Mouse (Mus musculus): ENCODE measurements around the gene Eef1akmt4.
"Not testable (repeated sequence)": the region's sequence is repeated elsewhere in the genome, so short reads cannot be mapped to it uniquely, and the experiment has no call there.

Gene Eef1akmt4

DNA sequence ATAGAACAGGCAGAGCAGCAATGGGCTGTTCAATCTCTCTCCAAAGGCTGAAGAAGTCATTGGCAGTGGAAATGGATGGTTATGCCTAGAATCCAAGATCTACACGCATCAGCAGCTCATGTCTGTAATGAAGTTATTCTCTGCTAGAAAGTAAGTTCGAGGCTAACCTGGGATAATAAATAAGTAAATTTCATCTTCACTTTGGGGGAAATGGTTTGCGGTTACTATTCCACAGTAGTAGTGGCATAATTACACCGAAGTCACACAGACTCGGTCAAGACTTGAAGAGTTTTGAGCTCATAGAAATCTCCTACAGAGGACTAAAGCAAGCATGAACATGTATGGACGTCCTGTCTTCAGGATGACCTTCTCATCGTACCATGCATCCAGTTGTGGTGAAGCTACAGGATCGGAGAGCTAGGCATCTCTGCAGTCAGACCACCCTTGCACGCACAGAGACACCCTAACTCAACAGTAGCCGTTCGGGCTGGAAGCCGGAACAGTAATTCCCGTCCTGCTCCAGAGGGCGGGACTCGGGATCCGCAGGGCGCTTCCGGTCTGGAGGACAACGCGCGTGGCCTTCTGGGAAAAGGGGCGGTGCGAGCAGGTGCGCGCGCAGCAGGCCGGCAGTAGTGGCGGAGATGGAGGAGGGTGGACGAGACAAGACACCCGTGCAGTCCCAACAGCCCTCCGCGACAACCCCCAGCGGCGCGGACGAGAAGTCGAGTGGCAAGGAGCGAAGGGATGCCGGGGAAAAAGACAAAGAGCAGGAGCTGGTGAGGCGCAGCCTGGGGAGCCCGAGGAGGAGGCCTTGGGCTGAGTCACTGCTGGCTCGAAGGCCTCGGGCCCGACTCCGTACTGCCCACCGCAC, 39.9 kb downstream of the Eef1akmt4 start, which contains the start of gene Psmd2:
TSS of gene Psmd2 (plus strand) at position 577 of the 871 bp plus-strand sequence.
- Histone ChIP-seq H3K36me3 (ENCODE audit: control insufficient read depth, insufficient read depth, low read length, poor library complexity, severe bottlenecking) (peaks cover 2% of the 10 kb centered on the region; the same call in 1 of the 2 replicates), H3K27me3 (ENCODE audit: control insufficient read depth, insufficient read depth, low read length, poor library complexity, severe bottlenecking) (no peaks in the 10 kb centered on the region)
- DNase-seq (ENCODE audit: low read depth, low spot score): peak; percentile 90

GRCm38 (mm10) chr16:20651947-20652310, 40.5 kb downstream of the Eef1akmt4 start:
- Histone ChIP-seq H3K36me3 (ENCODE audit: control insufficient read depth, insufficient read depth, low read length, poor library complexity, severe bottlenecking) (peaks cover 4% of the 10 kb centered on the region; the same call in 1 of the 2 replicates), H3K27me3 (ENCODE audit: control insufficient read depth, insufficient read depth, low read length, poor library complexity, severe bottlenecking) (no peaks in the 10 kb centered on the region)
- no peak for DNase-seq (ENCODE audit: low read depth, low spot score)

- no peak for DNase-seq (ENCODE audit: low read depth, low spot score)
- Histone ChIP-seq H3K36me3 (ENCODE audit: control insufficient read depth, insufficient read depth, low read length, poor library complexity, severe bottlenecking) (peaks cover 8% of the 10 kb centered on the region; the same call in 1 of the 2 replicates), H3K27me3 (ENCODE audit: control insufficient read depth, insufficient read depth, low read length, poor library complexity, severe bottlenecking) (no peaks in the 10 kb centered on the region)
Measured at GRCm38 (mm10) chr16:20653315-20653714, 41.9 kb downstream of the Eef1akmt4 start.

- Histone ChIP-seq H3K27me3 (ENCODE audit: control insufficient read depth, insufficient read depth, low read length, poor library complexity, severe bottlenecking) (no peaks in the 10 kb centered on the region), H3K36me3 (ENCODE audit: control insufficient read depth, insufficient read depth, low read length, poor library complexity, severe bottlenecking) (peaks cover 16% of the 10 kb centered on the region; the same call in 1 of the 2 replicates)
- DNase-seq (ENCODE audit: low read depth, low spot score): no peak
Measured at GRCm38 (mm10) chr16:20657661-20658060, 46.3 kb downstream of the Eef1akmt4 start.

DNA sequence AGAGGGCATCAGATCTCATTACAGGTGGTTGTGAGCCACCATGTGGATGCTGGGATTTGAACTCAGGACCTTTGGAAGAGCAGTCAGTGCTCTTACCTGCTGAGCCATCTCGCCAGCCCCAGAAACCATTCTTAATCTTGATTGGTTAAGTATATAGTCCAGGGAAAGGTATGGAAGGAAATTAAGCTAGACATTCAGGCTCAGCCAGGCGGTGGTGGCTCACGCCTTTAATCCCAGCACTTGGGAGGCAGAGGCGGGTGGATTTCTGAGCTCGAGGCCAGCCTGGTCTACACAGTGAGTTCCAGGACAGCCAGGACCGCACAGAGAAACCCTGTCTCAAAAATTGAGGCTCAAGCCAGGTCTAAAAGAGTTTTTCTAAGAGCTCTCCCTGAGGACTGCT, 56.6 kb downstream of the Eef1akmt4 start, which contains the start of gene Eif4g1:
TSS of gene Eif4g1 (plus strand) at position 301 of the 400 bp plus-strand sequence.
- DNase-seq (ENCODE audit: low read depth, low spot score); H3K36me3 ChIP-seq (ENCODE audit: control insufficient read depth, insufficient read depth, low read length, poor library complexity, severe bottlenecking); H3K27me3 ChIP-seq (ENCODE audit: control insufficient read depth, insufficient read depth, low read length, poor library complexity, severe bottlenecking): not testable (repeated sequence)

Data from splenic B cell, adult 2 months (primary cell).